Mouse (Mus musculus) regulatory T cell (primary cell): ENCODE measurements around the gene Incenp.
"Not testable (repeated sequence)": the region's sequence is repeated elsewhere in the genome, so short reads cannot be mapped to it uniquely, and the experiment has no call there.

ENCODE experiments used
- in situ Hi-C: fragments of 300-600 bp; cut with MboI, MseI; formaldehyde crosslinking; loops from one replicate; pipeline ENCODE4 v1.15.1; 2025; ENCODE audit warnings: high pct_unique_total_duplicates

Gene Incenp

DNA sequence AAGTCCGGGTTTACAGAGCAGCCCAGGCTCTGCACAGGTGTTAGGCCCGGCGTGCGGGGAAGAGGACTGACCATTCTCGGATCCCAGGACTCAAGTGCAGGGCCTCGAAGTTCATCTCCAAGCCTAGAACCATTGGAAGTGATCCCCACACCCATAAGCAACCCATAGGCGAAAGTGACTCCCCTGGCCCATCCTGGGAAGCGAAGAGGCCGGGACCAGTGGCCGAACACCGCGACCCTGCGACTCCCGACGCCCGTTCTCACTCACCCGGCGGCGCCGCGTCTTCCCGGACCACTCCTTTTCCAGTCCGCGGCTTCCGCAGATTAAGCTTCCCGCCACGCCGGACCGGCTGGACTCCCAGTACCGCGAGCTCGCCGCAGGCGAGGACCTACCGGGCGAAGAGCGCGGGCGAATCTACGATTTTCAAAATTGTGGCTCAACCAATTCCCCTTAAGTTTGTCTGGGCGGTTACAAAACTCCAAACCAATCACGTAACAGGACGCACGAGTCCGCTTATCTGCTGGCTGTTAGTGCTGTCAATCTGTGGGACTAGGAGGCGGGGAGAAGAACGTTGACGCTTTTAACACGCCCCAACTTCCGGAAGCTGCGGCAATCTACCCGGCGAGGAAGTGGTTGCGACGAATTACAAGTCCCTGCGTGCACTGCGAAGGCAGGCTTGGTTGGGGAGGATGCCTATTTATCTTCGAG, at the start of gene Incenp:
TSS of gene Incenp (minus strand) at position 480 of the 708 bp plus-strand sequence.
- in situ Hi-C loops: no loop called here

DNA sequence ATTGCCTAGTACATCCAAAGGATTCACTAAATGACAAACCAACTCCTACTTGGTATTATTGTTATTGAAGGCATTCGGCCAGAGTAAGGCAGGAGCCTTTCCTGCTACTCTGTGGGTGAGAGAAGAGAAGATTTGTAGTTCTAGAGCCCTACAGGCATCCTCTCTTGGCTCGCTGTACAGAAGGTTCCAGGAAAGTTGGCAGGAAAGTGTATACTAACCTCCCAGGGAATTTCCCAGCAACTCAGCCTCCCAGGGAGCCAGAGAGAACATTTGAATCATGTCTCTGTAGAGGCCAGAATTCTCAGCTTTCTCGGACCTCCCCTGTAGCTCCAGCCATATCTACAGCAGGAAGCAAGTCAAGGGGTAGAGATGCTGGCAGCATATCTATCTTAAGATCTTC, 47.6 kb upstream of the Incenp start:
- in situ Hi-C loops: no loop called here

DNA sequence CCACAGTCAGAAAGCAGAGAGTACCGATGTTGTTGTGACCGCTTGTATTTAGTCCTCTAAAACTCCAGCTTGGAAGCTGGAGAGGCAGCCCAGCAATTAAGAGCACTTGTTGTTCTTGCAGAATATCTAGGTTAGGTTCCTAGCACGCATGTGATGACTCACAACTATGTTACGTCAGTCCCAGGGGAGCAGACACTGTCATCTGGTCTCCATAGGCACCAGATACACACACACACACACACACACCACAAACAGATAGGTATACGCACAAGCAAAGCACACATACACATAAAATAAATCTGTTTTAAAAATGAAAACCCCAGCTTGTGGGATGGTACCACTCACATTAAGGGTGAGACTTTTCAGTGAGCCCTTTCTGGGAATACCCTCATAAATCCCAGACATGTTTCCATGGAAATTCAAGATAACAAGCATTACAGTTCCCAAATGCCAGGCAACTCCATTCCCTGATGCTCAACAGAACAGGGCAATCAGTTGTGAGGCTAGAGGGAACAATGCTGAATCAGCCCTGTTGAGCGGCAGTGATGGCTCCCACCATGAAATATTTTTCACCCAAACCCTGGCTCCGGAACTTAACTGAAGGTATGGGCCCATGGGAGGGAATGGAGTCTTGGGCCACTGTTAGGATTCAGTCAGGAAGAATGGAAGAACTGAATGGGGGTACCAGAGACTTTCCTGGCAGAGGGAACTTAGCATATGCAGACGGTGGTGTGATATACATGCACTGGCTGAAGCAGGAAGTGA, 46.6 kb upstream of the Incenp start:
- in situ Hi-C loops: no loop called here

DNA sequence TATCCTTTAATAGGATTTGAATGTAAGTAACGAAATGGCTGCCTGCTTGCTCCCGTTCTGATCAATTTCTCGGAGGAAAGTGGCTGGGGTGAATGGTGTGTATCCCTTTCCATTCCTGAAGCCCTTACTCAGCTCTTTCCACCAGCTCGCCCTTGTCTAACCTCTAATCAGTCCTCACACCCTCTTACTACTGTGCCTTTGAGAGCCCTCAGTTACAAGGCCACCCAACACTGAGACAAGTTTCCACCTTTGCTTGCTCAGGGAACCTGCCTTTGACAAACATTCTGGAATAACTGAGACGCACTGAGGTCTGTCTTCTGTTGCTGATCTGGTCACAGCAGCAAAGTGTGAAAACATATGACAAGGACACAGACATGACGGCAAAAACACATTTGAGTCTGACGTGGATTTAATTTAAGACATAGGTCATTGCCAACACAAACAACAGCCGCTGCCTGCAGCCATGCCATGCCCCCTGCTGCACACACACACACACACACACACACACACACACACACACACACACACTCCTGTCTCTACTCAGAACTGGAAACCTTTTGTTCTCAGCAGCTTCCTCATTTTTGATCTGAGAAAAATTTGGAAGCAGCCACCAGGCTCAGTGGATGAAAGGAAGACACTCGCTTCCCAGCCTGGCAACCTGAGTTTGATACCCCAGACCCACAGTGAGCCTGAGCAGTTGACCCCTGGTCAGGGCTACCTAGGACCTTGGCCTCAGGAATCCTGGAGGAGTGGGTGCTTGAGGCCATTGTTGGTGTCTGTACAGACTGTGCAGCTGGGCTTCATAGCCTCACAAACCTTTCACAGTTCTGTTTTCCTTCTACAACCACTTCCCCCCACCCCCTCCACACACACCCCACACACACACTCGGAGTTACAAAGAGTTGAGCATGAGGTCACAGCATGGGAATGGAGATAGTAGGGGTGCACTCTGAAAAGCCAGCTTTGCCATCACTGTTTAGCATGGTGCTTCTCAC, 43.5 kb upstream of the Incenp start:
- in situ Hi-C loops: no loop called here

DNA sequence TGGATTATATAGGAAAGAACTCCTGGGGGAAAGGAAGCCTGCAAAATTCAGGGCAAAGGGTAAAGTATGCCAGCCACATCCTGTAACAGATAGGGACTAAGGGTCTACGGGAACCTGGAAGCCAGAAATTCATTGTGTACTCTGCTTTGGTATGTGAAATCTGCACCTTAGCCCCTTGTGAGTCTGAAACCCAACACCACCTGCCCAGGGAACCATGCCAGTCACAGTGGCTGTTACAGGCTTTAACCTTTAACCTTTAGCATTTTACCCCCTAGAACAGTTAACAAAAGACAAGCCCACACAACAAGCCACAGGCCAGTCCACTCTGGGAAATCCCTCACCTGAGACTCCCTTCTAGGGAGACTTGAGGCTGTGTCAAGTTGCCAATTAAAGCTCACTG, 42.5 kb upstream of the Incenp start:
- in situ Hi-C loops: no loop called here

DNA sequence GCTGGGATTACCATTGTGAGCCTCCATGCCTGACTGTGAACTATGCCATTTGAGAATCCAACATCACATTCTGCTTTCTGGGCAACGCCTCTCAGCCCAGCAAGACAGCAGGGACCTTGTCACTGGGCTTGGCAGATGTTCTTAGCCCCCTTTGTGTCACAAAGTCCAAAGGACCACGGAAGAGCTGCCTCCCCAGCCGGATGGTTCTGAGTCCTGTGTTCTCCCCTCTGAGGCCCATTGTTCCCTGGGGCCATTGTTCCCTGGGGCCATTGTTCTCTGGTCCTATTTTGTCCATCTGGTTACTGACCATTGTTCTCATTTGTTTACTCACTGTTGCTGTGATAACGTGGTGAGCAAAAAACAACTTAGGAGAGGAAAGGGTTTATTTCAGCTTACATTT, 41.6 kb upstream of the Incenp start:
- in situ Hi-C loops: no loop called here

DNA sequence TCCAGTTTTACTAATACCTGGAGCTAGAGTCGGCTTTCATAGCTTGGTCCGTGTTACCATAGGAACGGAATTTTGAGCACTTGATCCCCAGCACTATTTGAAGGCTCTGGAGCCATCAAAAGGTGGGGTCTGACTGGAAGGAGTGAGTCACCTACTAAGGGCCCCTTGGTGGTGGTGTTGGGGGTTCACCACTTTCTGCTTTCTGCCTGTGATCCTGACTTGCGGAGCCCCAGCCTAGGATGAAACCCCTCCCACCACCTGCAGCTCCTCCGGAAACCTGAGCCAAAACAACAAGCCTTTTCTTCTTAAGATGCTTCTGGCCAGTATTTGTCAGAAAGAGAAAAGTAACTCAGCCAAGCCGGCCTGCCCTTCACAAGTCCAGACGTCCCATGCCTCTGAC, 40.5 kb upstream of the Incenp start:
- in situ Hi-C loops: no loop called here

DNA sequence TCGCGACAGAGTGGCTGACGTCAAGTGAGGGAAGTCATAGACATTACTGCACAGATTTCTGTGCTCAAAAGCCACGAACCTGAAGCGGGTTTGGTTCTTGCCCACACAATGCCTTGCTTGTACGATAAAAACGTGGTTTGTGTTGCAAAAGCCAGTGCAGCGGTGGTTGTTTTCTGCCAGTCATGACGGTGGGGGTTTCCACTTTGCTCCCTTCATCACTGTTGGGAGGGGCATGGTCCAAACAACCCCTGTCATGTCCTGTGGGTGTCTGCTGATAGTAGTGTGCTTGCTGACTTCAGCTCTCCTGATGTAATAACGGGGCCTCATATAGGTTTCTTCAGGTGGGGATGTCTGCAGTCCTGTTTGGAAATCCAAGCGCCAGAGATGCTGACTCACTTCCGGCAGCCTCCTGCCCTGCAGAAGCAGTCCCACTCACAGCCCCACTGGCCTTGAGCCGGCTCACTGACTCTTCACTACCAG, 39.5 kb upstream of the Incenp start:
- in situ Hi-C loops: no loop called here

DNA sequence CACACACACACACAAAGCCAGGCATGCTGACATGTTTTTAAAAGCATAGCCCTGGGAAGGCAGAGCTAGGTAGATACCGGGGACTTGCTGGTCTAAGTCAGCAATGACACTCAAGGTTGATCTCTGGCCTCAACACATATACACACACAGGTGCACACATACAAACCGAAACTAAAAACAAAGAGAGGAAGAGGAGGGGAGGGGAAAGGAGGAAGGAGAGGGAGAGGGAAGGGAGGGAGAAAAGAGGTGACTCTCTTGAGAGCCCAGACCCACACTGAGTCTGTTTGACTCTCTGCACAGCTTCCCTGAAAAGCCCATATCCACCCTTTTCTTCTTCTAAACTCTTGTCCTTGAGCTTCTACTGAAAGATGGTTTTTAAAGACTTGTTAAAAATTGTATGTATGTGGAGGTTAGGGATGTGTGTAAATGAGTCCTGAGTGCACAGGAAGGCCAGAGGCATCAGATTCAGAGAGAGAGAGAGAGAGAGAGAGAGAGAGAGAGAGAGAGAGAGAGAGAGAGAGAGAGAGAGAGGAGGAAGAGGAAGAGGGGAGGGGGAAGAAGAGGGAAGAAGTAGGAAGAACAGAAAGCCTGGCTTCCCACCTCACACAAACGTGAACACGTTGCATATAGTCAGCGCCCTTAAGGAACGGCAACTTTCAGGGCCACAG, 38.9 kb upstream of the Incenp start:
- in situ Hi-C loops: no loop called here

DNA sequence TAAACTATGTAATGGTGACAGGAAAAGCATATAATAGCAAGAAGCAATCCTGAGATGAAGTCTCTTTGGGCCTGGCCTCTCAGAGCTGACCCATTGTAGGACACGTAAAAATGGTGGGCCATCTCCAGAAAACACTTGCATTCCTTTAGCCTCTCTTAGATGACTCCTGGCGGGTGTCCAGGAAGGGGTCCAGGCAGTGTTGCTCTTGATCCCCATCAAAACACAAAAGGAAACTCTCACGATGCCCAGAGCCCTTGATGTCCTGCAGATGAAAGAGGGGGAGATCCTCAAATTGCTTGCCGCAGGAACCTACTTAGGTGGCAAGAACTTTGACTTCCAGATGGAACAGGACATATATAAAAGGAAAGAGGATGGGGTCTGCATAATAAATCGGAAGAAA, 38.1 kb upstream of the Incenp start:
- in situ Hi-C loops: no loop called here

DNA sequence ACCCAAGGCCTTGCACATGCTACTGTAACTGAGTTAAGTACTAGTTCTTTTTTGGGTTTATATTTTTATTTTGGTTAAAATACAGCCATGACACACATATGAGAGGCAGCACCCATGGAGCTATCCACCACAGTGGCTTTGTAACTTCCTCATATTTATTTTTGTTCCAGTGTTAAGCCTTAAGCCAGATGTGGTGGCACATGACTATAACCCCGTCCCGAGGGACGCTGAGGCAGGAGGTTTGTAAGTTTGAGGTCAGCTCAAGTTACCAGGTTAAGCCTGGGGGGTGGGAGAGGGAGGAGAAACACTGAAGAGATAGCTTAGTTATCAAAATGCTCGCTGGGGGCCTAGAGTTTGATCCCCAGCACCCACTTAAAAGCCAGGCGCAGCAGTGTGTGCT, 37.2 kb upstream of the Incenp start:
- in situ Hi-C loops: no loop called here

DNA sequence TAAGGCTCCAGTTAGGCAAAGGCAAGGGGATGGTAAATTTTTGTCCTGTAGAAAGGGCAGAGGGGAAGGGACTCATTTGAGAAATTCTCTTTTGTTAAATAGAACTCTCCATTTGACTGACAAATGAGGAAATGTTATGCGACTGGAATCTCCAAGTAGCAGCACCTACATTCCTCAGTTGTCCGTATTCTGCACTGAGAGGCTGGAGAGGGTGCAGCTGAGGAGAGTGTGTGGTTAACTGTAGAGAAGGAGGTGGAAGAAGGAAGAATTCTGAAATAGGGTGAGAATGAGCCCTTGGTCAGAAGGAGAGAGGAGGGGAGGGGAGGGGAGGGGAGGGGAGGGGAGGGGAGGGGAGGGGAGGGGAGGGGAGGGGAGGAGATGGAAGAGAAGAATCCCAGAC, 34.6 kb upstream of the Incenp start:
- in situ Hi-C loops: no loop called here

DNA sequence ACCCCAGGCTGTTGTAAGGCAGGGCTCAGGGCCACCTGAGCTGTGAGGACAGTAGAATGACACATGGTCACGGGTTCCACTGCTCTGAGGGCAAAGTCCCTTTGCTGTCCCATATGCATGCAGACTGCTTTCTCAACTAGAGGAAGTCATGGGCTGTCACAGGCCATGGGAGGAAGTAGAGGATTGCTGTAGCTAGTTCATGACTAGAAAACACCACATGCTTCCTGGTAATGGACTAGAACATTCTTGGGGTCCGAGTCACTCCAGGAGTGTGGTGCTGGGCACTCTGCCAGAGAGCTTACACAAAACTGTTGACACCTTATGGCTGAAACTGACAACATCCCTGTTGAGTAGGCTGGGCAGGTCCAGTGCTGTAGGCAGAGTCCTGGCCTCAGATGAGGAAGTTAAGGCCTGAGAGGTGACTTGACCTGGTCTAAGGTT, 31.8 kb upstream of the Incenp start:
- in situ Hi-C loops: not testable (repeated sequence)

DNA sequence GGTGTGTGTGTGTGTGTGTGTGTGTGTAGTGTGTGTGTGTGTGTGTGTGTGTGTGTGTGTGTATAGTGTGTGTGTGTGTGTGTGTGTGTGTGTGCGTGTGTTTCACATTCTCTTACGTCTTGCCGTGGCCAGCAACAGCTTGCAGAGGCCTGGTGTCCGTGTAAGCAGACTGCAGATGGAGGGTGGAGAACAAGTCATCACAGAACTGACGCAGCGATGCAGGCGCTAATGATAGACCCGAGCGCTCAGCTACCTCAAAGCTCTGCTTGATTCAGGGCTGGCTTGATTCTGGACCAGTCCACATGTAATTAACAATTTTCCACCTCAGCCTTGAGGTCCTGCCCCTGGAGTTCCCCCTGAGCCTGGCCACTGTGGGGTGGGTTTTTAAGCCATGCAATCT, 28.7 kb upstream of the Incenp start:
- in situ Hi-C loops: no loop called here

DNA sequence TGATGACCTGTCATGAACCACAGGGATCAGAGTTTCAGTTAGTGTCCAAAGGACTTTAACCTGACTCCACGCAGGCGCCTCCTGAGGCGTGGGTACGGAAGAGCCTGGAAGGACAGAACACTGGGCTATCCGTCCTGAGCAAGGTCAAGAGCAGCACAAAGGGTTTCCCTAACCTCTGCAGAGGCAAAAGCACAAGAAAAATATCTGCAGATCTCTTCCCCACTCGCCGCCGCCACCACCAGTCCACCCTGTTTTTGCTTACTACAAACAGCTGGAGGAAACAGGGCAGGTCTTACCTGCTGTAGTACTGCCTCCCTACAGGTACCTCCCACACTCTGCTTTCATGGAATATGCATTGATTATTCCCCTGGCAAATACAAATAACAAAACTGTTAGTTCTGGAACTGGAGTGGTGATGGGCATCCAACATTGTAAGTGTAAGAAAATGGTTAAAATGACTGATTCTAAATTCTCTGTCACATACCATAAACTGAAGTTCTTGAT, 25.5 kb upstream of the Incenp start:
- in situ Hi-C loops: no loop called here

DNA sequence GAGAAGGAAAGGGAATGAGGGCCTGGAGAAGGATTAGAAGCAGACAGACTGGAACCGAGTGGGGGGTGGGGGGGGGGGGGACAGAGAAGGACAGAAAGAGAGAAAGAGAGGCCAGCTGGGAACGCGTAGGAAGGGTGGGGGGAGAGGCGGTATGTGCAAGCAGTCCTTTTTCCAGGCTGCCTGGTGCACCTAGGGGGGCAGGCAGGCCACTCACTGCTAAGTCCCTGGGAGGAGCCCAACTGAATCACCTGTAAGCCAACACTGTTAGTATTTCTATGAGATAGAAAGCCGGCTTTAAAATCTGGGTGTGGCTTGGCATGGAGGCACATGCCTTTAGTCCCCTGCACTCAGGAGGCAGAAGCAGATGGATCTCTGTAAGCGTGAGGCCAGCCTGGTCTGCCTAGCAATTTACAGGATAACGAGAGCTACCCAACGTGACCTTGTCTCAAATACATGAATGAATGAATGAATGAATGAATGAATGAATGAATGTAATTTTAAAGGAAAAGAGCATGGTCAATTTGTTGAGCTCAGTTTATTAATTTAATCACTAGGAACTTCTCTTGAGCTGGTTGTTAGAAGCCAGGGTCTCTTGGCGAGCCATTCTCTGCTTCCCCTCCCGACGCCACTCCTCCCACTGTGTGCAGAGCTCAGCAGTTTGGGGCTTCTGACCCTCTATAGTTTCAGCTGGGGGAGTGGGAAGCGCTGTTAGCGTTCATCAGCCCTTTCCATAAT, 24.9 kb upstream of the Incenp start:
- in situ Hi-C loops: no loop called here

DNA sequence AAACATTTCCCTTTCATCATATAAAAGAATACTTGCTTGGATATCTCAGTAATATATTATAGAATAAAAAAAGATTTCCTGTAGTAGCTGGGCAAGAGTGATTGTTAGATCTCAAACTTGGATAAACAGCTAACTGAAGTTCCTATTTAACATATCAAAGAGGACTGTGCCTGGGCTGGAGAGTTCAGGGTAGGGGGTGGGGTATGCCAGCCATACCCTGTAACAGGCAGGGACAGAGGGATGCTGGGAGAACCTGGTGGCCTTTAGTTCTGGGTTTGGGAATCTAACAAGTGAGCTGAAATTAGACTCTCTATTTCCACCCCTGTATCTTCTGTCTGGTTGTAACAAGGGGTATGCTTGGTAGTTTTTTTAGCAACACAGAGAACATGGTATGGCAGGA, 23.7 kb upstream of the Incenp start:
- in situ Hi-C loops: no loop called here

DNA sequence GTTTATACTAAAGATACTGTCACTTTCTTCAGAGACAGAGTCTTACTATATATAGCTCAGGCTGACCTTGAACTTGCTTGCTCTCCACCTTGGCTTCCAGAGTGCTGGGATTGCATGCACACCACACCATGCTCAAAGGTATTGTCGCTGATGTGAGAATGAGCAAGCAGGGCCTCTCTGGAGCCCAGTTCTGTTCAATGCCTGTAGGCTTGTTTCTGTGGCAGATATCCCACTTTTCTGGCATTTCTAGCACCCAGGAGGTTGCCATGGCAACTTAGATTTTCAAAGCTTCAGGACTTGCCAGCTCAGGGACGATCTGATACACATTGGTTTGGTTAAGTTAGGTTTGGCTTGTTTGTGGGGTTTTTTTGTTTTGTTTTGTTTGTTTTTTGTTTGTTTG, 22.9 kb upstream of the Incenp start:
- in situ Hi-C loops: no loop called here

DNA sequence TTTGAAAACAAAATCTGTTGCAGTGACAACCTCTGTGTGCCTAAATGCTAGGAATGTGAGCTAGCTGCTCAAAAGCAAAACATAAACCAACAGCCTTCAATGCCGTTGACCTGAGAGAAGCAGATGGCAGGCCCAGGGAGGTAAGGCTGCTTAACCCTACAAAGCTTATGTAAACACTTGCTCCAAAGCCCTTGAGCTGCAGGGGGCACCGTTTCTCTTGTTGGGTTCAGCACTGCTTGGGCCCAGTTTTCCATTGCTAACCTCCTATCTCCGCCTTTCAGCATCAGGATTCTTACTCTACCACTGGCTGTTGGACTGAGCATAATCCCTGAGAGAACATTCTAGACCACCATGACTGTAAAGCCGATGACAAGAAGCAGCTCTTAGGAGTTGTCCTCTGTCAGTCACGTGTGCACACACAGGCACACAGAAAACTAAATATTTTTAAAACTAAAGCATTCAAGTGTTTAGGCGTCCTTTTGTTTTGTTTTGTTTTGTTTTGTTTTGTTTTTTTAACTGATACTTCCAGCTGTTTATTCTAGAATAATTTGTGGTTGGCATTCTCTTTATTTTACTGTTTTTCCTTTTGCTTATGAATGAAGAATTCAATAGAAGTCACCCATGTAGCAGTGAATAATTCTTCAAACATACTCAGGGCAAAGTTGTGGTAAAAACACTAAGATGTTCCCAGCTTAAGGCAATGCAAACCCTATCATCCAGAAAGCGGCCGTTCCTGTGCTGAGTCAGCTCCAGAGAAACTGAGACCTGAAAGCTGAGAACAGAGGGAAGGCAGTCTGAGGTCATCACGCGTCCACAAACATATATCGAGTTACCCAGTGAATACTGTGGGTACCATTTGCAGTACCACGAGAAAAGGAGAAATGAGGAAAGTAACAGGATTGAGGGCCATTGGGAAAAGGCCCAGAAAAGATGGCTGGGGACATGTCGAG, 21.8 kb upstream of the Incenp start:
- in situ Hi-C loops: no loop called here
